Mouse (Mus musculus) left cerebral cortex, postnatal 4 days (tissue): Measurements from ENCODE around the gene Hdgf. TPM values are rescaled to one million over a fixed set of nuclear protein-coding genes. Genes with fewer than 3 reads are reported as not detected.

ENCODE experiments used
- total RNA-seq, 2 experiments: library from RNA; stranded (reverse); gene quantifications; 2 replicates each; pipeline ENCODE4 v1.2.3; 2021

The Hdgf gene
- total RNA-seq, 2 experiments from 2014 or later = 131 to 136 TPM

Other genes starting within 250 kb of the Hdgf start
- gene Lrrc71, start 157.7 kb upstream of the Hdgf start, total RNA-seq = 1 to 10 TPM in 1 of 2 experiments, under 1 TPM in 1; 0.46 to 1.4 TPM
- gene Ntrk1, start 111.2 kb upstream of the Hdgf start, total RNA-seq = under 1 TPM; 0.38 to 0.93 TPM
- 1 to 10 TPM in 1 of 2 experiments, under 1 TPM in 1; 0.70 to 1.9 TPM for gene Insrr, start 109.4 kb upstream of the Hdgf start, total RNA-seq
- 10 to 100 TPM in 1 of 2 experiments, 1 to 10 TPM in 1; 8.0 to 11.5 TPM for gene Pear1, start 82.0 kb upstream of the Hdgf start, total RNA-seq
- gene Sh2d2a, start 59.6 kb upstream of the Hdgf start, total RNA-seq = not detected
- 10 to 100 TPM; 72.8 to 73.3 TPM for gene Prcc, start 20.7 kb upstream of the Hdgf start, total RNA-seq
- gene Mrpl24, start 13.2 kb downstream of the Hdgf start, total RNA-seq = 10 to 100 TPM; 43.6 to 49.0 TPM
- gene Isg20l2, start 24.0 kb downstream of the Hdgf start, total RNA-seq = 10 to 100 TPM; 23.4 to 24.9 TPM
- 10 to 100 TPM; 17.1 to 17.8 TPM for gene Rrnad1, start 24.4 kb downstream of the Hdgf start, total RNA-seq
- gene Crabp2, start 42.3 kb downstream of the Hdgf start, total RNA-seq = 1 to 10 TPM; 6.9 to 8.2 TPM
- gene Nes, start 64.8 kb downstream of the Hdgf start, total RNA-seq = 10 to 100 TPM; 25.8 to 25.9 TPM
- gene Bcan, start 93.9 kb downstream of the Hdgf start, total RNA-seq = 100 to 1,000 TPM; 183 to 192 TPM
- gene Hapln2, start 121.3 kb downstream of the Hdgf start, total RNA-seq = under 1 TPM; 0.40 to 0.46 TPM
- 10 to 100 TPM; 26.5 to 30.6 TPM for gene Gpatch4, start 136.8 kb downstream of the Hdgf start, total RNA-seq
- gene Naxe, start 152.2 kb downstream of the Hdgf start, total RNA-seq = 10 to 100 TPM; 59.0 to 66.1 TPM
- gene Ttc24, start 172.0 kb downstream of the Hdgf start, total RNA-seq = not detected
- 1 to 10 TPM; 3.5 to 3.9 TPM for gene Iqgap3, start 175.7 kb downstream of the Hdgf start, total RNA-seq
- gene Mef2d, start 236.1 kb downstream of the Hdgf start, total RNA-seq = 100 to 1,000 TPM; 113 to 121 TPM